Mouse (Mus musculus): ENCODE data around the gene Ctnna3.

DNA sequence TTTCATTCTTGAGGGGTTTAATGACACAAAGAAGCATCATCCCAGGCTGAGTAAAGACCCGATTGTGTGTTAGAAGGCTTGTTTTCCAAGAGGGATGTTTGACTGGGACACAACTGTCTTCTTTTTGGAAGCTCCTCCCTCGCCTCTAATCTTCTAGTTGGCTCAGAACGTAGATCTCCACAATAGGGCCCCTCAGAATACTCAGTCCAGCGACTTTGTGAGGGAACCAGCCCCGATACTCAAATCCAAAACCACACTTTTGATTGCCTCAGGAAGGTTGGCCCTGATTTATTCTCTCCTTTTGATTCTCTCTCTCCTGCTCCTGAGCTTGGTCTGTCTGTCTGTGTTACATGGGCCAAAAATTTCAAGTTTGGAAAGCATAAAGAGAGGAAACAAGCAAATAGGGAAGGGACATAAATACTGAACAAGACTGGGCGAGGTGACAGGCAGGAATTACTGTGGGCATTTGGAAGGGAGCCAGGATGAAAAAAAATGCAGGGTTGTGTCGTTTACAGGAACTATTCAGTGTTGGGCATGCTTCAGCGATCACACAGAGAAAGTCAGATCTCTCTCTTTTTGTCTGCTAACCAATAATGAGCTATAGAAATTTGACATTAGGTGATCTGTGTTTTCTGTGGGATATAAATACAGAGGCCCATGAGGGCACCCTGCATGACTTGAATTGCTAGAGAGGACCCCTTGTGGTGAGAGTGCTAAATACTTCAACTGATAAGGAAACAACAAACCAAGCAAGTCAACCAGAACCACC, 25.4 kb downstream of the Ctnna3 start:
- TF ChIP-seq POLR2A (IDR thresholded peaks at IDR 0.05; ENCODE audit: borderline replicate concordance, extremely low read depth, insufficient read depth, insufficient read length, poor library complexity, severe bottlenecking): no peak
- TF ChIP-seq CTCF (IDR thresholded peaks at IDR 0.05; ENCODE audit: borderline replicate concordance, extremely low read depth, insufficient read depth, insufficient read length): peak; percentile 13; the same call in 1 of the 2 replicates

Data from brain, embryonic 14.5 days (tissue).